Mouse (Mus musculus): ENCODE results near the gene Gm17542. TPM values are rescaled to one million over a fixed set of nuclear protein-coding genes. Genes with fewer than 3 reads are reported as not detected.

Gene Gm17542
- polyA plus RNA-seq, 1 experiment from 2014 or later, result not detected

Other genes with a start within 250 kb of the Gm17542 start
- gene Ccdc138, start 220.3 kb downstream of the Gm17542 start, polyA plus RNA-seq (2014; fragmentation: Nextera tagmentation; extraction: Ambion mirVana), result 7.4 and 9.2 TPM in 2 replicates
- gene Edar, start 42.6 kb downstream of the Gm17542 start, polyA plus RNA-seq (2014; fragmentation: Nextera tagmentation; extraction: Ambion mirVana), result 0.30 and 0.32 TPM in 2 replicates
- gene Sh3rf3, start 95.1 kb upstream of the Gm17542 start, polyA plus RNA-seq (2014; fragmentation: Nextera tagmentation; extraction: Ambion mirVana), result 2.7 and 4.1 TPM in 2 replicates